Mouse (Mus musculus) cerebellum, postnatal 10 days (tissue): ENCODE data around the gene Mrpl41.
"Not testable (repeated sequence)": the region's sequence is repeated elsewhere in the genome, so short reads cannot be mapped to it uniquely, and the experiment has no call there.

ENCODE experiments used
- DNase-seq, 2 experiments: peaks; one replicate each; pipeline ENCODE4 v3.0.0; 2021; ENCODE audit warnings: mixed read lengths in 2 of 2

Gene Mrpl41

GRCm38 (mm10) chr2:24974906-24975703 lies at the start of gene Mrpl41:
Gene Mrpl41, minus strand, starts transcription at chr2:24975098.
- peak; percentile 97 to 99 for DNase-seq

- no peak for DNase-seq
Observed at GRCm38 (mm10) chr2:25022678-25023077, 47.8 kb upstream of the Mrpl41 start.

GRCm38 (mm10) chr2:25008250-25008649 lies 33.4 kb upstream of the Mrpl41 start:
- no peak for DNase-seq

GRCm38 (mm10) chr2:25006767-25007166 lies 31.9 kb upstream of the Mrpl41 start:
- DNase-seq = no peak

- peak; percentile 21 to 33 for DNase-seq
Observed at GRCm38 (mm10) chr2:25003946-25004786, 29.3 kb upstream of the Mrpl41 start.

GRCm38 (mm10) chr2:25000544-25001235 lies 25.8 kb upstream of the Mrpl41 start:
- DNase-seq = peak; percentile 66 to 68

GRCm38 (mm10) chr2:24996471-24996870 lies 21.6 kb upstream of the Mrpl41 start:
- no peak for DNase-seq

GRCm38 (mm10) chr2:24995332-24995731 lies 20.4 kb upstream of the Mrpl41 start:
- DNase-seq = no peak

- no peak for DNase-seq
Observed at GRCm38 (mm10) chr2:24987762-24988161, 12.9 kb upstream of the Mrpl41 start.

- DNase-seq = no peak
Observed at GRCm38 (mm10) chr2:24976960-24977359, 2.1 kb upstream of the Mrpl41 start.

GRCm38 (mm10) chr2:24975704-24976297 lies 903 bp upstream of the Mrpl41 start, which contains the start of gene Pnpla7:
Gene Pnpla7, plus strand, starts transcription at chr2:24976033.
- peak; percentile 63 to 70 for DNase-seq

GRCm38 (mm10) chr2:24974452-24974851 lies 446 bp downstream of the Mrpl41 start:
- DNase-seq = not testable (repeated sequence)

GRCm38 (mm10) chr2:24970386-24970785 lies 4.5 kb downstream of the Mrpl41 start:
- DNase-seq = no peak

- DNase-seq = peak; percentile 95
Observed at GRCm38 (mm10) chr2:24962304-24963000, 12.4 kb downstream of the Mrpl41 start, which contains the start of gene Dph7. Gene Dph7, plus strand, starts transcription at chr2:24962400.

- peak; percentile 55 to 60 for DNase-seq
Observed at GRCm38 (mm10) chr2:24960910-24961309, 14.0 kb downstream of the Mrpl41 start.

- DNase-seq = no peak
Observed at GRCm38 (mm10) chr2:24952537-24953055, 22.3 kb downstream of the Mrpl41 start.

GRCm38 (mm10) chr2:24950189-24950535 lies 24.7 kb downstream of the Mrpl41 start:
- DNase-seq = peak in 1 of 2 experiments; percentile 41

GRCm38 (mm10) chr2:24949421-24950188 lies 25.3 kb downstream of the Mrpl41 start, which contains the start of gene Zmynd19:
Gene Zmynd19, plus strand, starts transcription at chr2:24949792.
- peak; percentile 100 for DNase-seq

- DNase-seq = not testable (repeated sequence)
Observed at GRCm38 (mm10) chr2:24944304-24944703, 30.6 kb downstream of the Mrpl41 start.

GRCm38 (mm10) chr2:24942092-24942491 lies 32.8 kb downstream of the Mrpl41 start:
- DNase-seq = no peak
